Mouse (Mus musculus) ES-E14 (cell line): ENCODE data around the gene Gm42715. TPM values are rescaled to one million over a fixed set of nuclear protein-coding genes. Genes with fewer than 3 reads are reported as not detected.

Source experiments
- DNase-seq: peaks from one replicate; pipeline ENCODE4 v3.0.0-alpha.2; 2013; ENCODE audit warnings: low read depth, low spot score
- H3K27ac ChIP-seq: 2 replicates; pipeline ENCODE4 v1.5.1; 2012; ENCODE audit warnings: low read depth, mild to moderate bottlenecking, low read length, moderate library complexity, mixed read lengths; ENCODE audit not compliant: poor library complexity, insufficient read depth, severe bottlenecking
- H3K36me3 ChIP-seq: 2 replicates; pipeline ENCODE4 v1.6.1; 2012; ENCODE audit warnings: mild to moderate bottlenecking, low read length, moderate library complexity, mixed read lengths; ENCODE audit not compliant: control insufficient read depth, poor library complexity, insufficient read depth, severe bottlenecking
- H3K4me1 ChIP-seq, 2 experiments: fragments of 150-350 bp in 1 of 2; sonication (generic) in 1 of 2; 2 replicates each; pipeline ENCODE4 v1.6.1; 2012; ENCODE audit warnings: low read length in 2 of 2, mild to moderate bottlenecking in 1 of 2, mixed read lengths in 1 of 2; ENCODE audit not compliant: control insufficient read depth in 2 of 2, insufficient read depth in 2 of 2, poor library complexity in 1 of 2
- H3K4me3 ChIP-seq, 2 experiments: fragments of 150-350 bp in 1 of 2; sonication (generic) in 1 of 2; 2 replicates each; pipeline ENCODE4 v1.5.1; 2012; ENCODE audit warnings: low read length in 2 of 2, low read depth in 1 of 2, mild to moderate bottlenecking in 1 of 2, mixed read lengths in 1 of 2; ENCODE audit not compliant: insufficient read depth in 1 of 2, poor library complexity in 1 of 2, severe bottlenecking in 1 of 2
- H3K9ac ChIP-seq: 2 replicates; pipeline ENCODE4 v1.6.1; 2012; ENCODE audit warnings: low read depth, mild to moderate bottlenecking, low read length, mixed read lengths; ENCODE audit not compliant: poor library complexity, insufficient read depth, severe bottlenecking
- H3K9me3 ChIP-seq: fragments of 150-350 bp; sonication (generic); 2 replicates; pipeline ENCODE4 v1.6.1; 2012; ENCODE audit warnings: low read depth, mild to moderate bottlenecking, low read length; ENCODE audit not compliant: control insufficient read depth, insufficient read depth
- CHD2 ChIP-seq: IDR thresholded peaks from 2 replicates; pipeline ENCODE4 v1.6.1; 2014; ENCODE audit warnings: mild to moderate bottlenecking, low read depth, low read length, inconsistent platforms
- in situ Hi-C, 2 experiments: fragments of 600-800 bp; cut with MboI; formaldehyde crosslinking; loops; one replicate each; pipeline ENCODE4 v1.15.1; 2025; ENCODE audit warnings: low sequenced_read_pairs in 2 of 2, inconsistent platforms in 1 of 2; ENCODE audit not compliant: unreplicated experiment in 2 of 2
- total RNA-seq: library from RNA; depleted of rRNA; stranded (reverse); fragments of 300-350 nt; gene quantifications from 2 replicates; pipeline ENCODE4 v1.2.3, GENCODE M21; 2012; rRNA removed

Gm42715 gene
- total RNA-seq, 1 experiment: 22.9 TPM

DNA sequence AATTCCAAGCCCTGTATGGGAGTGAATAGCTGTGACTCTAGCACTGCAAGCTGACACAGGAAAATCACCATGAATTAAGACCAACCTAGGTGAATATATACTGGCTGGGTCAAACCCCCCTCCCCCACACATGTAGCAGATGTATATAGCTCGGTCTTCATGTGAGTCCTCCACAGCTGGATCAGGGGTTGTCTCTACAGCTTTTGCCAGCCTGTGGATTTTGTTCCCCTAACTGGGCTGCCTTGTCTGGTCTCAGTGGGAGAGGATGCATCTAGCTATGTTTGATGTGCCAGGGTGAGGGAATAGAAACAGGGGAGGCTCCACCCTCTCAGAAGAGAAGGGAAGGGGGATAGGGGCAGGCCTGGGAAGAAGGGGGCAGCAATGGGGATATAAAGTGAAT, 97.0 kb downstream of the Gm42715 start:
- in situ Hi-C loops: no loop called here
- Histone ChIP-seq H3K27ac (no peak overlapping the region), H3K9ac (no peak overlapping the region), H3K36me3 (peaks cover 14% of the 10 kb centered on the region), H3K9me3 (peaks cover 10% of the 10 kb centered on the region), H3K4me1 (peaks cover 0 to 3% of the 10 kb centered on the region in 2 experiments; a peak in 1 of 4 replicates), H3K4me3 (no peak overlapping the region)
- no peak for DNase-seq
- TF ChIP-seq CHD2: no peak

Other genes starting within 250 kb of the Gm42715 start
- 104 and 113 TPM in 2 replicates for gene Sephs2, start 245.5 kb upstream of the Gm42715 start, total RNA-seq
- 1.8 and 2.2 TPM in 2 replicates for gene Itgal, start 223.3 kb upstream of the Gm42715 start, total RNA-seq
- gene Zfp768, start 174.0 kb upstream of the Gm42715 start, total RNA-seq: 3.5 and 4.4 TPM in 2 replicates
- gene Zfp747, start 143.5 kb upstream of the Gm42715 start, total RNA-seq: 8.7 and 9.0 TPM in 2 replicates
- 4.1 and 4.2 TPM in 2 replicates for gene 9130019O22Rik, start 132.4 kb upstream of the Gm42715 start, total RNA-seq
- gene E430018J23Rik, start 126.0 kb upstream of the Gm42715 start, total RNA-seq: 2.5 and 3.2 TPM in 2 replicates
- gene Zfp764, start 112.8 kb upstream of the Gm42715 start, total RNA-seq: 3.3 and 4.2 TPM in 2 replicates
- gene Zfp688, start 97.5 kb upstream of the Gm42715 start, total RNA-seq: 12.5 and 17.3 TPM in 2 replicates
- gene Zfp689, start 70.4 kb upstream of the Gm42715 start, total RNA-seq: 2.5 and 3.5 TPM in 2 replicates
- gene Prr14, start 60.0 kb upstream of the Gm42715 start, total RNA-seq: 16.3 and 17.1 TPM in 2 replicates
- gene Fbrs, start 40.4 kb upstream of the Gm42715 start, total RNA-seq: 11.1 and 13.4 TPM in 2 replicates
- 50.7 and 52.0 TPM in 2 replicates for gene Srcap, start 7.6 kb upstream of the Gm42715 start, total RNA-seq
- gene Tmem265, start 41.8 kb downstream of the Gm42715 start, total RNA-seq: 5.0 TPM in 1 of 2 replicates, not detected in the other
- gene Phkg2, start 53.8 kb downstream of the Gm42715 start, total RNA-seq: 32.1 and 46.1 TPM in 2 replicates
- gene Ccdc189, start 69.0 kb downstream of the Gm42715 start, total RNA-seq: 3.8 and 6.0 TPM in 2 replicates
- gene Rnf40, start 69.2 kb downstream of the Gm42715 start, total RNA-seq: 71.0 and 94.9 TPM in 2 replicates
- gene Zfp629, start 96.2 kb downstream of the Gm42715 start, total RNA-seq: 2.1 and 2.9 TPM in 2 replicates
- 35.6 and 36.8 TPM in 2 replicates for gene Bcl7c, start 189.3 kb downstream of the Gm42715 start, total RNA-seq
- 2.3 and 3.0 TPM in 2 replicates for gene Ctf1, start 193.2 kb downstream of the Gm42715 start, total RNA-seq
- gene Ctf2, start 212.6 kb downstream of the Gm42715 start, total RNA-seq: 0.69 and 0.71 TPM in 2 replicates
- 86.9 and 93.0 TPM in 2 replicates for gene Fbxl19, start 225.0 kb downstream of the Gm42715 start, total RNA-seq